Mouse (Mus musculus) thymus, adult 18-20 months (tissue): ENCODE measurements around the gene Runx1.

Experiments
- DNase-seq, 2 experiments: peaks; one replicate each; pipeline ENCODE4 v3.0.0; 2022; ENCODE audit warnings: mixed read lengths in 2 of 2

Runx1 gene

DNA sequence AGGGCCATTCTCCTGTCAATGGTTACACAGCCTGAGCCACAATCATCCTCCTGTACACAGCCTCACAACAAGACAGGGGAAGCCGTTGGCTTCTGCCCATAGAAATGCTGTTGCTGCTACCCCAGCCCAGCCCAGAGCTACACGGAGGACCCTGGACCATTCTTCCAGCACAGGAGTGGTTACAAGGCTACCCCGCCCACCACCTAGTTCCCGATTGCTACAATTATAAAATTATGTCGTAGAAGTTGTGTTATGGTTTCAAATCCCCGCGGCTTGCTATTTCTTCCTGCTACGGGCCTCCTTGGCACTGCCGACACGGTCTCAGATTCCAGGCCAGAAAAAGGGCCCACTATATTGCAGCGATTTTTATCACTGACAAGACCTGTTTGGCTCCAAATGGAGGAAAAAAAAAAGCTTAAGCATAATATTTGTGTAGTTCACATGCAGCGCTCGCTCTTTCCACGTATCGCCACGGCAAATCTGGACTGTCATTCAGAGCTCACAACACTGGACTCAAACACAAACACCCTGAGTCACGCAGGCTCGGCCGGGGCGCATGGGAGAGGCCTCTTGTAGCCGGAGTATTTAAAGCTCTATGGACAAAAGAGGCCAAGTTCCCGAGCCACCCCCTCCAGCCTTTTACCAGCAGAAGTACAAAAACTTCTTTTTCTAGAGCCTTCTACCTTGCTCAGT, 180.4 kb downstream of the Runx1 start:
- no peak for DNase-seq

DNA sequence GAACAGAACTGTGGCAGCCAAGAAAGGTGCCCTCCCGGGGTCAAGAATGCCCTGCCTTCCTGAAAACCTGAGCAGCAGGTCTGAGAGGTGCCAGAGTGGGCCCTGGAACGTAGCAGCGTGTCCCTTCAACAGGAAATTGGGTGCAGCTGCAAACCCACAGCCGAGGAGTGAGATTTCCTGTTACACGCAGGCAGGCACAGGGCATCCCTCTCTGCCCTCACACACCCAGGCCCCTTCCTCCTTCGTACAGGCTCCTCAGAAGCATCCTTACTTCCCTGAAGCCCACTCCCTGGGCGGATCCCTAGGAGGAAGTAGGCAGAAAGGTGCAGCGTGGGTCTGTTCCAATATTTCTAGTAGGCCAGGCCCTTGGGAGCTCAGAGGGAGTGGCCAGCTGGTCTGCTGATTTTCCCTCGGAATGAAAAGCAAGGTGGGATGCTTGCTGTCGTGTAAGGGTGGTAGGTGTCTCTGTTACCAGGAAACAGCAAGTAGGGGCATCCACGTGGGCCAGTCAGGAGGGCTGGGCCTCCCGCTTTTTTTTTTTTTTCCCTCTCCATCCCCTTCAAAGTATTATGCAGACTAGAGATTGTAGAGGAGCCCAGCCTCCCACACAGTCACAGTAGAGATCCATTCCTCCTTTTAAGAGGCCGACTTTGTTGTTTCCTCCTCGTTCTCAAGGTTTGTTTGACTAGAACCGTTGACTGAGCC, 181.1 kb downstream of the Runx1 start:
- peak; percentile 63 to 74 for DNase-seq

DNA sequence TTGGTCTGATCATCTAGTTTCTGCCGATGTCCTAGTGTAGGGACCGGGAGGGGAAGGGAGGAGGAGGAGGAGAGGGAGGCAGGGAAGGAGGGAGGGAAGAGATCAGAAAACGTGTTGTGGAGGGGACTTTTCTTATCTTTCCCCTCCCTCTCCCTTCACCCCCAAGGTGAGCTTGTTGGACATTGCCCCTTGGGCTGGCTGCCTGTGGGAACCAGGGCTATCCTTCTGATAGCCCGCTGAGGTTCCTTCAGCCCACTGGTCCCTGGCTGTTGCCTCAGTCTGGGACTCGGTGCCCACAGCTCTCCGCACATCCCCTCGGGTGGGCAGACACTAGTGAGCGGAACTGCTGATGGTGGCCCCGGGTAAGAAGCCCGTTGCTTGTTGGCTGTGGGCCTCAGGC, 181.6 kb downstream of the Runx1 start:
- no peak for DNase-seq

DNA sequence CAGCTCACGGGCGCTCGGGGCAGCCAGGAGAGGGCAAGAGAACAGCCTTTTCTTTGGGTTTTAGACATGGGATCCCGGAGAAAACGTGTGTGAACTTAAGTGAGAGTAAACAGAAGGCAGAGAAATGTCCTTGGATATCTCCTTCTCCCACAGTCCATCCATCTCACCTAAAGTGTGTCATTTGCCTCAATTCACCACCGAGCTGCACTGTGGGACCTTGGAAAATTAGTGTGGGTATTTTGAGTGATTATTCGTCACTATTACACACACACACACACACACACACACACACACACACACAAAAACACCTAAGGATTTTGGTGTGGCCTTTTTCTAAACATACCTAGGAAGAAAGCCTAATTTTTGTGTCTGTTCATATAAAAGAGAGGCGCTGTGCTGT, 183.7 kb downstream of the Runx1 start:
- no peak for DNase-seq

DNA sequence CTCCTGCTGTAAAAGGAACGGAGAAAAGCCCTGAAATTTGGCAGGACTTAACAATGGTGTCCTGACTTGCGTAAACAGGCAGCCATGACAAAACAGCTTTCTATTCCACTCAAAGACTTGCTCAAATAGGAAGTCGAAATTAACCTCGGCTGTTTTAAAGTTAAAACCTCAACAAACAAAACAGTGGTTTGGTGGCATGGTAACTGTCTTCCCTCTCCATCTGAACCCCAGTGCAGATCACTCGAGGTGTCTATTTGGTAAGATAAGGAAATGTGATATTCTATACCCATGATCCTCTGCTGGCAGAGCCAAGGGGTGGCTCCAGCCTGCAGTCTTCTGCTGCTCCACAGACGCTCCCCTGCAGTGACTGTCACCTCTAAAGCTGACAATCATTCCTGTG, 184.9 kb downstream of the Runx1 start:
- DNase-seq: no peak

DNA sequence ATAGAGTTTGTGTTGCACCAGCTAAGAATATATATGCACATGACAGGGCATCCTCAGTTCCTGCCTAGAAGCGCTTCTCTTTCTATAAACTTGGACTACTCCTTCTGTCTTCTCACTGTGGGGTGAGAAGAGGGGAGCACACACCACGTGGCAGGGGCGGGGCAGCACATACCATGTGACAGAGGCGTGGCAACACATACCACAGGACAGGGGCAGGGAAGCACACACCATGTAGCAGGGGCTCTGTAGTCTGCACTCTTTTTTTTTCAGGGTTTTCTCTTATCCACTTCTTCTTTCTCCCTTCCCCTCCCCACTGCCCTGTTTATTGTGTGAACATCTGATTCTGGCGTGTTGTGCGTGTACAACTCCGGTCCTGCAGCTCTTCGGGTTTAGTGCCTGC, 186.9 kb downstream of the Runx1 start:
- DNase-seq: no peak

DNA sequence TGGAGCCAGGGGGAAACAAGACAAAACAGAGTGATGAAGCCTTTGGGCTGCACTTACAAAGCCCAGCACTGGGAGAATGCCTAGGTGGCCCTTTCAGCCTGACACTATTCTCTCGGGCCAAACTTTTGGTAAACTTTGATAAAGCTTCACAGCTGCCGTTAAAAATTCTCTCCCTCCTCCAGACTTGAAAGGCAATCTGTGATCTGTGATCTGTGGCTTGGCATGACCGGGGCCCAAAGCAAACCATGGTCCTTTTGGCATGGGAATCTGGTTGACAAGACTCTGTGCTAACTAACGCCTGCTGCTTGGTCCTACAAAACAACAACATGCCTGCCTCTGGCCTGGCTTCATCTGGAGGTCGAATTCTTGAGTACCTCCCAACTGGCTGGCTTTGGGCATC, 188.9 kb downstream of the Runx1 start:
- no peak for DNase-seq

DNA sequence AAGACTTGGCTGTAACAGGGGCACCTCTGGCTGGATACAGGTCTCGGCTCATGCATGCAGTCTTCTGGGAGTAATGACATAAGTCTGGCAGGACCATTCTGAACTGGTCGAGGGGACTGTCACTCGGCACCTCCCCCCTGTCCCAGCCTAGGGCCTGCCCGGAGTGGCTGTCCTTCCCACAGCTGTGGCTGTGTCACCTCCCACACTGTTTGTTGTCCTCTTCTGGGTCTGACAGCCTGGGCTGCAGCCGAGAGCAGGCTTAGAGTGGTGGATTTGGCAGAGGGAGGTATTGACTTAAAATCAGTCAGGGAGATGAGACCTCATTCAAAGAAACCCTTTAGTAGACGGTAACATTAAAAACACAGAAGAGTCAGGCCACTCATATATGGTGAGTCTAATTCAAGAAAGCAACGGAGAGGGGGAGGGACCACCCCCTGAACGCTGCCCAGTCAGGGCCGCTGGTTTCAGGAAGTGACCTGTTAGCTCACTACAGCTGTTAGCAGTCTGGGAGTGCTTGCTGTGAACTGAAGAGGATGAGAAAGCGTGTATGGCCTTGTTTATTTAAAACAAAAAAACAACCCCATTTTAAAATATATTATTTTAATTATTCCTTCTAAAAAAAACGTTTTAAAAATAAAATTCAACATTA, 193.7 kb downstream of the Runx1 start:
- DNase-seq: no peak

DNA sequence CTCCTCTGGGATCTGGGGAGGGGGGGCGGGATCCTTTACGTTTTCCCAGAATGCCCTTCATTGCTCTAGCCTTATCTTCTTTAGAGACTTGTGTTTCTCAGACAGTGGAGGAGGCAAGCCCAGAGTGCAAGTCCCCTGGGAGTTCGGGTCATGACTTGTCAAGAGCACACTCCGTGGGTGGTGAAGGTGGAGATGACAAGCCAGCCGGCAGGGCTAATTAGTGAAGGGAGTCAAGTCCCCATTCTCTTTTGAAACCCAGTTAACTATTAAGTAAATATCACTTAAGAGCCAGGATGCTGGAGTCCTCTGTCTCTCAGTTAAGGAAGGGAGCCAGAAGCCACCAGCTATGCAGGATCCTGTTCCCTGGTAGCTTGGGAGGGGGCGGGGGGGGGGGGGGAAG, 194.3 kb downstream of the Runx1 start:
- no peak for DNase-seq

DNA sequence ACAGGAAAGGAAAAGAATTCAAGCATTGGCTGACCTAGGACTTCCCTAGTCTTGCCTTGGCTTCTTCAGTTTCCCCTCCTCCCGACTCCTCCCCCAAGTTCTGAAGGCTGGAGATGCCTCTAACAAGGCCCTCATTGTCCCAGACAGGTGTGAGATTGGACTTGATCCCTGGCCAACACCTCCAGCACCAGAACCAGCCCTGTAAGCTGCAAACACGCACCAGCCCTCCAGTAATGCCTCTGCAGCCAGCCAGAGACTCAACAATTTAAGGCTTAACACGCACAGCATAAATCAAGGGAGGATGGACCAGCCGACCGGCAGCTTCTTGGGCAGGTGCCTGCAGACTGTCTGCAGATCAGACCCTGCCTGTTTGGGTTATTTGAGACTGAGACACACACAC, 195.0 kb downstream of the Runx1 start:
- no peak for DNase-seq

DNA sequence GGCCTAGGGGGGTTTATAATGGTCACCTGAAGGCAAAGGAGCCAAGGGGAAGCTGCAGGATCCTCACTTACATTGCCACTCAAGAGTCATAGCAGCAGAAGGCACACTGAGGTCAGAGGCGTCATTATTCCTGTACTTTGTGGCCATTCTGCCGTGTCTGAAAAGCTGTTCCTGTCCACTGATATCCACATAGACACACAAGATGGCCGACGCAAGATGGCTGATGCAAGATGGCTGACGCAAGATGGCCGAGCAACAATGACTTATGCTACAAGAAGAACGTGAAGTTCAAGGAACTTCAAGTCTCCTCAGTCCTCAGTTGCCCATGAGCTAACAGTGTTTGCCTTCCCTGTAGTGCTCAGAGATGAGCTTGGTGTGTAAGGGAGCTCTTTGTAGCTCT, 196.1 kb downstream of the Runx1 start:
- no peak for DNase-seq

DNA sequence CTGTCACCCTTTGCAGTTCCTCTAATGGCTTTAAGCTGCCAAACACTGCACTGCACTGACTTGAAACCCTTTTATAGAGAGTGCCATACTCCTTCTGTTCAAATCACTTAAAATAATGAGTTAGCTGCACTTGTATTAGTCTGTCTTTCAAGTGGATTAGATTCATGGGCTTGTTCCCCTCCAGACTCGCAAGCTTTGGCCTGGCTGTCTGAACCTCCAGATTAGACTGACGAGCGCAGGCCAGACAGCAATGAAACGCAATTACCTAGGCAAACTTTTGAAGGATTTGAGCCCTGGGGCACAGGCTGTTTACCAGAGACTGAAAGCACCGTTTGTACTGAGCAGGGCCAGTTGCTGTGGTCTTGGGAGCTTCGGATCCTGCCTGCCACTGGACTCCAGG, 198.7 kb downstream of the Runx1 start:
- no peak for DNase-seq

DNA sequence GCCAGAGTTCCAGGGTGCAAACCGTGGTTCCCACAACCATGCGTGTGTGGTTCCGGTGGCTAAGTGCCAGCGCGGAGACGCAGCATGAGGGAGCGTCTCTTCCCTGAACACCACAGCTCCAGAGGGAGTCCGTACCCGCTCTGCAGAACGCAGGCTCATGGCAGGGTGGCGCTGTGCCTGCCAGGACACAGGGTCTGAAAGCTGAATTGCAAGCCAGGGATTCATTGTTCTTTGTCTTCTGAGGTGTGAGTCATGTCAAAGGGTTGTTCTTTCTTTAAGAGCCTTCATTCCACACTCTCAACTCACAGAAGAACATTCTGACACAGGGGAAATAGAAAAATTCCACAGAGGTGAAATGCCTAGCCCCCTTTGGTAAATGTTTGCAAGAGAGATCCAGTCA, 202.0 kb downstream of the Runx1 start:
- no peak for DNase-seq

DNA sequence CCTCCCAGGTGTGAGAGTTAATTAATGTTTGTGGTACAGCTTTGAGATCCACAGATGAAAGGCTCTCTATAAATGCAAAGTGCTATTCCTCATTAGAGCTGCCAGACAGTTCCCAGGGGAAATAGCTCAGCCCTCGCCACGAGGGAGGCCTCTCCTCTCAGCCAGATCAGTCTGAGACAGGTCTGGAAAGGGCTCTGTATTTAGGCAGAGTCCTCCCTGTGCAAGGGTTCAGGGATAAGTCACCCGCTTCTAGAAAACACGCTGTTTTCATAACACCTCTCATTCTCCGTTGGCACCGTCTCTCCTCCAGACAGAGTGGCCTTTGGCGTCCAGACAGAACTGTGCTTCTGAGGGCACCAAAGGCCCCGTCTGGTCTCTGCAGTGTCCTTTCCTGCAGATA, 204.1 kb downstream of the Runx1 start:
- DNase-seq: no peak

DNA sequence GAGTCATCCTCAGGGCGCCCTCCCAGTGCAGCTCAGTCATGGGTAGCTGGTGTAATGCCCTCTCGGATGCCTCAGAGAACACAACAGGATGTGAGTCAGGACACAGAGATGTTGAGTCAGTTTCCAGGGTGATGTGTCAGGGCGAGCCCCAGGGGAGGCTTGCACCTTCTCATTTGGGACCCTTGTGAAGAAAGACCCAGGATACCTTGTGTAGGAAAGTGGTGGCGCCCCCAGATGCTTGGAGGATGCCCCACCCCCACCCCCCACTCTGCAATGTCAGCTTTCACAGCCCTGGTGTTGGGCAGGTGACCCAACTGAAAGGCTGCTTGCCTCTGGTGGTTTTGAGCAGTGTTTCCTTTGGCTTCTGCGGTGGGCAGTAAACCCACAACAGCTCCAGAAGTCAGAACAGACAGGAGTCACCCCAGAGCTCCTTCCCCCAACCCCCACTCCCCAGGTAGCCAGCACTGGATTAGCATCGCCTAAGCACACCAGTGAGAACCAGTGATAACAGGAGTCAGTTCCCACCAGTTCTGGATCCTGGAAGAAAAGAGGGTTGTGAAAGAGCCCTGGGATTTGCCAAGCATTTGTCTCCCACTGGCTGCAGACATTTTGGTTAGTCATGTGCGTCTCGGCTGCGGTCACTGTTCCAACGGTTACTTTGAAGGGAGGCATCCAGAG, 205.0 kb downstream of the Runx1 start:
- DNase-seq: no peak

DNA sequence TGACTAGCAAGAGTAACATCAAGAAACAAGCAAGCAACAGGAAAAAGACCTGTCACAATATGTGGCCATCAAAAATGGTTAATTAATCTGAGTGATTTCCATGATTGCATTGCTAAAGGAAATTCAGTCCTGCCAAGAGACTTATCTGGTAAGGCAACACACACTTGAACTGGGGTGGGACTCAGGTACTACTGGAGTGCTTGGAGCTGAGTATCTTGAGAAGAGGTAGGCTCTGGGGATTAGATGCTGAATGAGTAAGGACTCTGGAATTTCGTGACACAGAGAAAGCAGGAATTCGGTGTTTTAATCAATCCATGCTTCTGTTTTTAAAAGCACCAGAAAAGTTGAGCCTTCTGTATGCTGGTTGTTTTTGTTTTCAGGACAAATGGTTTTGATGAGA, 209.1 kb downstream of the Runx1 start:
- no peak for DNase-seq

DNA sequence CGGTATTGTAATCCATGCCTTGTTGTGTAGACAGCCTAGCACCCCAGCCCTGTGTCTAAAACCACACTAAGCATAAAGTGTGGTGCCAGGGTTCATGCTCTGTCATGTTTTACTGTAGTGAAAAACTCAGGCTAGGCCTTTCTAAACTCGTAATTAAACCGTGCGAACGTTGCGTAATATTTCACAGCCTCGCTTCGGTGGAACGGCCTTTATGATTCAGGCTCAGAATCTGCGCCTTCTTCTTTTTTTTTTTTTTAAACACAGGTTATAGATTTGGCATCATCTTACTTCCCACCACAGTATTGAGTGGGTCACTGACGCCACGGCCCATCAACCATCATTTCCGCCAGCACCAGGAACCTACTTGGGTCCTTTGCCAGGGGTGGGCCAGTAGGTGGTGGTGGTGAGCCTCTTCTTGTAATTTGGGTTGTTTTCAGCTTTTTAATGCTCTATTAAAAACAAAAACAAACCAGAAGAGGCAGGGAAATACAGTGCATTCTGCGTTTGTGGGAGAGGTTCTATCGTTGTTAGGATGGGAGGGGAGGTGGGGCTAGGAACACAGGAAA, 210.6 kb downstream of the Runx1 start:
- no peak for DNase-seq

DNA sequence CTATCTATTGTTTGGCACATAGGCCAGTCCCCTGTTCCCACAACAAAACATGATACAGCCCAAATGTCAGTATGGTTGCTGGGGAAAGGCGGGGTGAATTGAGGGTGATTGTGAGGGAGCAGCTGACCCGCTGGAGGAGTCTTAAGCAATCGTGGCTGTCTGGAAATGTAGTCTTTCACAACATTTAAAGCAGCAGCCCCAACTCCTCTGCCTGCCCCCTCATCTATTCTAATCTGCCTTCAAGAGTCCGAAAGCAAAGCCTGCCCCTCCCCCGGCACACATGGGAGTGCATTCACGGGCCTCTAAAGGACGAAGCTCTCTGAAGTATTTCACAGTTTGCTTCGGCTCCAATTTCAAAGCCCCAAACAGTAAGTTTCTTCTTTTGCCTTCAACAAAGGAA, 213.4 kb downstream of the Runx1 start:
- DNase-seq: no peak

DNA sequence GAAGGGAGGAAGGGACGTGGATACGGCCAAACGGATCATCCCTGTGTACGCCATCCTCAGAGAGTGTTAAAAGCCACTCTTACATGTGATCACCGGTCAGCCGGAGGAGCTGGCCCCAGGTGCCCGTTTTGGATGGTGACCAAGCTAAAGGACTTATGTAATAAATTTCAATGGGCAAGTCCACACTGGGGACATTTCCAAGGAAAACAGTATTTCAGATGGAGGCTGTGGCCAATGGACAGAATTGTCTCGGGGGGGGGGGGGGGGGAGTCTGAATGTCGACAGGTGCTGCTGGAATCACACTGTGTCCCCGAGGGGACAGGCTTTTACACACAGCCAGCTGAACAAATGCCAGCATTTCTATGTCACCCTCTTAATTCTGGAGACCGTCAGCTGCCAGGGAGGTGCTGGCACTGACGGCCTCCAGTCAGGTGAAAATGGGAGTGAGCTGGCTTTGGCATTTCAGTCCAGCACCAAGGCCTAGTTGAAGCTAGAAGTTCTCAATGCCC, 214.3 kb downstream of the Runx1 start:
- no peak for DNase-seq

DNA sequence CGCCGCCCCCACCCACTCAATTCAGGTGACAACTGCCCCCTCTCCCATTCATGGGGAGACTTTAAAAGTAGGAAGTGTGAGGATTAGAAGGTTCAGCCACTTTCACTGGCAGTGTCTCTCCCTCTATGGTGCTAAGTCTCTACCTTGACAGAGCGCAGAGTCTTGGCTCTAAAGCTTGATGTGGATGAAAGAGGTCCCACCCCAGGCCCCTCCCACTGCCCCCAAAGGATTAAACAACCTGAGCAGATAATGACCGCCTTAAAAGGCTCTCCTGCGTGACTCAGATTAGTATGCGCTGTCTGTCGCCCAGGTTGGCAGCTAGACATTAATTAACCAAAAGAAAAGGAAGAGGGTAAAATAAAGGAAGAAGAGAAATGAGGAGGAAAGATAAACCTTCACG, 215.5 kb downstream of the Runx1 start:
- DNase-seq: no peak

DNA sequence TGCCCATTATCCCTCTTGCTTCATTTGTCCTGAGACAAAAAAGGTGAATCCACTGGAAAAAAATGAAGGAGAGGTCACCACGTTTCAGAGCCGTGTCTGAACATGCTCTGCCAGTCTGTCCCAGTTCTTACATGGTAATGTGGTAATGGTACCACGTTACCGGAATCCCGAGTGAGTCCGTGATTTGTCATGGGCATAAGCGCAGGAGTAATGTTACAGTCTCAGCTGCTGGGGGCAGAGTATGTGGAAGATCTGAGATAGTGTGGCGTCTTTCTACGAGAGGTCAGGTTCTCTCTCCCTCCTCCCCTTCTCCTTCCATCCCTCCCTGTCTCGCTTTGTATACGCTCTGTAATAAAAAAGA, 216.3 kb downstream of the Runx1 start:
- DNase-seq: no peak

DNA sequence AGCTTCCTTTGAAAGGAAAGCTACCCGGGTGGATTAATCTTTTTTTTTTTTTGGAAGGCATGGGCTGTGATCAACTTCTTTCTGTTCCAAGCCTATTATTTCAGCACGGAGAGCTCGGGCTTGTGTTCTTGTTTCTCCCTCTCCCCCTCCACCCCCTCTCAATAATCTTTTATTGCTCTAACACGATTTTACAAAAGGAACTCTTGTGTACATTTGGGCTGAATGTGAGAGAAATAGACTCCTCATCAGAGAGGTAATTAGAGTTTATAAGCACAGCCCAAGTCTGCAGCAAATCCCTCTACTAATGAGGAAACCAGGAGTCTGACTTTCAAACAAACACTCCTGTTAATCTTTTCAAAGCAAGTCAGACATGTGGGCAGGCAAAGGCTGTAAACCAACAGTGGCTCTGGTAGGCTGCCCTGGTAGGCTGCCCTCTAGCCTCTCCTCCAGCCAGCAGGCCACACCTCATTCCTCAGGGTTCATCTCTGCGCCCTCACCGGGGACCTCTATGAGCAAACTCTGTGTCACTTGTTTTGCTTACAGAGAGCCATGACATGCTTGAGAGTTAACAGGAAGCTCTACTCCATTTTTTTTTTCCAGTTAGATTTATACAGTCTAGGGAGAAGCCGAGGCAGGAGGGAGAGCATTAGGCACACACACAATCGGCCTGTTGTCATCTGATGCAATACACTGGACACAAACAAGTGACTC, 216.8 kb downstream of the Runx1 start:
- DNase-seq: no peak
